Comparison of ENCODE assay signal across 15 mouse cellular contexts in the genomic region with DNA sequence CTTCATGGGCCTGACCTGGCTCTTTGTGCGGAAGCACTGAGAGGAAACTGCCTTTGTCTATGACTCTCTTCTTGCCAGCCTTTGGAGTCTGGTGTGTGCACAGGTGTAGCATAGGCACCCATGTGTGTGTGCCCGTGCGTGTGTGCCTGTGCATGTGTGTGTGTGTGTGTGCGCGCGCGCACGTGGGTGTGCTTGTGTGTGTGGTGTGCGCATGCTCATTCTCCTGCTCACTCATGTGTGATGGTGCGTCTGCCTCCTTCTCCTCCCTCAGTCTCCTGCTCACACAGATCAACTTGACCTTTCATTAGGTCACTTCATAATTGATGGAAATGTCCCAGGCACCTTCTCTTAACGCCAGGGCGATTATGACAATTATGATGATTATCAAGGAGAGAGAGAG.
DNase-seq lines count a peak whose midpoint lies in the region; ATAC-seq lines count a peak whose summit lies in the region.
"Had no signal": no experiment of that assay in that cellular context is flagged by ENCODE, and none has a peak within 500 bp of the region (broad histone marks: within the 10 kb centered on the region; RNA-seq: fewer than 3 reads in every experiment).

No protein-coding gene starts in this region.

- no peaks in the 10 kb centered on the region for H3K9me3 ChIP-seq in midbrain, embryonic 12.5 days
- H3K9me3 ChIP-seq: embryonic facial prominence, embryonic 12.5 days; liver, embryonic 13.5 days had no signal

- H3K4me3 ChIP-seq in midbrain, embryonic 12.5 days: no peak overlapping the region
- H3K4me3 ChIP-seq: embryonic facial prominence, embryonic 12.5 days; liver, embryonic 13.5 days had no signal

- DNase-seq in cerebellum, postnatal 10 days: peak; percentile 56 to 60
- DNase-seq in cerebellum, postnatal 36 days: no peak
- peak; percentile 21 for DNase-seq in right cerebral cortex, postnatal 14 days
- DNase-seq in right cerebral cortex, postnatal 25 days: no peak
- DNase-seq in retina, embryonic 14.5 days (ENCODE audit: low spot score): peak; percentile 68
- DNase-seq in frontal cortex, postnatal 36 days (ENCODE audit: low spot score in 2 of 2): no peak
- no peak for DNase-seq in embryo, embryonic 11 days
- DNase-seq: cerebellum, adult 2 months; heart, adult 11 months; heart, postnatal 14 days; kidney, postnatal 36 days; liver, embryonic 13.5 days had no signal

- peaks cover 29% of the 10 kb centered on the region for H3K4me1 ChIP-seq in midbrain, embryonic 12.5 days
- H3K4me1 ChIP-seq: liver, embryonic 13.5 days had no signal

- peaks cover 48% of the 10 kb centered on the region for H3K27me3 ChIP-seq in midbrain, embryonic 12.5 days
- H3K27me3 ChIP-seq: liver, embryonic 13.5 days had no signal

- no peak overlapping the region for H3K4me2 ChIP-seq in midbrain, embryonic 12.5 days (replicated peaks)
- H3K4me2 ChIP-seq: embryonic facial prominence, embryonic 12.5 days; liver, embryonic 13.5 days had no signal

- ATAC-seq in midbrain, embryonic 12.5 days (ENCODE audit: low FRiP score, low read depth): no peak
- ATAC-seq: intestine, postnatal 0 days had no signal

- H3K36me3 ChIP-seq in midbrain, embryonic 12.5 days: no peaks in the 10 kb centered on the region
- H3K36me3 ChIP-seq: embryonic facial prominence, embryonic 12.5 days; liver, embryonic 13.5 days had no signal

- H3K9ac ChIP-seq in midbrain, embryonic 12.5 days (replicated peaks): 0 out of 2 replicates have a peak overlapping the region, but pooled peaks have one; percentile 7
- H3K9ac ChIP-seq: embryonic facial prominence, embryonic 12.5 days; liver, embryonic 13.5 days had no signal

- 76% methylated on average over 12 of the region's 12 CpGs for WGBS in midbrain, embryonic 12.5 days

- H3K27ac ChIP-seq in midbrain, embryonic 12.5 days (replicated peaks): 0 out of 2 replicates have a peak overlapping the region, but pooled peaks have one; percentile 11
- H3K27ac ChIP-seq: embryonic facial prominence, embryonic 12.5 days; liver, embryonic 13.5 days had no signal

Comparison
In these comparisons a context has a peak if more than half of its experiments do, and no peak if none do; other contexts are left out.
1. DNase-seq: peak in cerebellum, postnatal 10 days (2 of 2), right cerebral cortex, postnatal 14 days (single experiment) and retina, embryonic 14.5 days (single experiment); none in cerebellum, postnatal 36 days (0 of 2), right cerebral cortex, postnatal 25 days (single experiment), frontal cortex, postnatal 36 days (0 of 2) and embryo, embryonic 11 days (single experiment).